Mouse (Mus musculus) layer of hippocampus, adult 2 months (tissue): ENCODE measurements around the gene Prdm16. TPM values are rescaled to one million over a fixed set of nuclear protein-coding genes. Genes with fewer than 3 reads are reported as not detected.
A peak's percentile ranks its signal among the peaks of the same experiment; 100 is the strongest.

Source experiments
- DNase-seq, 2 experiments: peaks; one replicate each; pipeline ENCODE4 v3.0.0; 2022; ENCODE audit warnings: low spot score in 2 of 2
- H3K27ac ChIP-seq: fragments of 200-600 bp; 2 replicates; pipeline ENCODE4 v1.8.1; 2022
- H3K4me3 ChIP-seq: fragments of 200-600 bp; 2 replicates; pipeline ENCODE4 v1.8.1; 2022; ENCODE audit warnings: mild to moderate bottlenecking
- CTCF ChIP-seq: fragments of 200-600 bp; conservative IDR thresholded peaks from 2 replicates; pipeline ENCODE4 v1.8.1; 2022; ENCODE audit warnings: antibody characterized with exemption, mild to moderate bottlenecking, moderate library complexity
- total RNA-seq, 2 experiments: library from RNA; stranded (reverse); gene quantifications; 2 replicates each; pipeline ENCODE4 v1.2.3; 2021

Gene Prdm16
- total RNA-seq, 2 experiments from 2014 or later, result 10.8 to 11.5 TPM

- H3K4me3 ChIP-seq, result no peak overlapping the region
- TF ChIP-seq CTCF, result no peak
- no peak for DNase-seq
- H3K27ac ChIP-seq, result no peak overlapping the region
These were observed 109.2 kb downstream of the Prdm16 start for GRCm38 (mm10) chr4:154527506-154527905.

GRCm38 (mm10) chr4:154526351-154526786 lies 110.3 kb downstream of the Prdm16 start:
- TF ChIP-seq CTCF, result no peak
- no peak for DNase-seq
- H3K4me3 ChIP-seq, result no peak overlapping the region
- no peak overlapping the region for H3K27ac ChIP-seq

- Histone ChIP-seq H3K27ac (no peak overlapping the region), H3K4me3 (no peak overlapping the region)
- TF ChIP-seq CTCF, result no peak
These were observed 112.8 kb downstream of the Prdm16 start for GRCm38 (mm10) chr4:154523898-154524297.

GRCm38 (mm10) chr4:154521881-154522676 lies 114.6 kb downstream of the Prdm16 start:
- no peak overlapping the region for H3K27ac ChIP-seq
- TF ChIP-seq CTCF, result no peak
- no peak for DNase-seq
- no peak overlapping the region for H3K4me3 ChIP-seq

More at GRCm38 (mm10) chr4:154523898-154524297, 112.8 kb downstream of the Prdm16 start:
- DNase-seq, result no peak

GRCm38 (mm10) chr4:154519470-154520037 lies 117.1 kb downstream of the Prdm16 start:
- Histone ChIP-seq H3K27ac (no peak overlapping the region), H3K4me3 (no peak overlapping the region)
- peak; percentile 20 for TF ChIP-seq CTCF
- no peak for DNase-seq

GRCm38 (mm10) chr4:154517991-154518390 lies 118.7 kb downstream of the Prdm16 start:
- DNase-seq, result no peak
- Histone ChIP-seq H3K27ac (no peak overlapping the region), H3K4me3 (no peak overlapping the region)
- no peak for TF ChIP-seq CTCF

- Histone ChIP-seq H3K4me3 (no peak overlapping the region), H3K27ac (no peak overlapping the region)
- no peak for TF ChIP-seq CTCF
- no peak for DNase-seq
These were observed 120.2 kb downstream of the Prdm16 start for GRCm38 (mm10) chr4:154516470-154516869.

GRCm38 (mm10) chr4:154513664-154514063 lies 123.0 kb downstream of the Prdm16 start:
- H3K27ac ChIP-seq, result no peak overlapping the region
- H3K4me3 ChIP-seq, result no peak overlapping the region
- no peak for TF ChIP-seq CTCF
- no peak for DNase-seq

GRCm38 (mm10) chr4:154512518-154513090 lies 124.1 kb downstream of the Prdm16 start:
- no peak overlapping the region for H3K4me3 ChIP-seq
- H3K27ac ChIP-seq, result no peak overlapping the region
- no peak for DNase-seq
- no peak for TF ChIP-seq CTCF

GRCm38 (mm10) chr4:154511767-154512166 lies 124.9 kb downstream of the Prdm16 start:
- no peak for DNase-seq
- Histone ChIP-seq H3K27ac (no peak overlapping the region), H3K4me3 (no peak overlapping the region)
- TF ChIP-seq CTCF, result no peak

GRCm38 (mm10) chr4:154506774-154507435 lies 129.8 kb downstream of the Prdm16 start:
- peak overlapping the region; percentile 40; the same call in 1 of the 2 replicates for H3K4me3 ChIP-seq
- no peak for TF ChIP-seq CTCF
- DNase-seq, result peak; percentile 38 to 54
- peak overlapping the region; percentile 73 for H3K27ac ChIP-seq

- no peak for DNase-seq
- TF ChIP-seq CTCF, result no peak
- H3K4me3 ChIP-seq, result no peak overlapping the region
- H3K27ac ChIP-seq, result no peak overlapping the region
These were observed 131.4 kb downstream of the Prdm16 start for GRCm38 (mm10) chr4:154505313-154505712.
